Mouse (Mus musculus): Measurements from ENCODE around the gene C2.

The C2 gene

GRCm38 (mm10) chr17:34879336-34879879 is 18.7 kb downstream of the C2 start, which contains the start of gene Zbtb12:
TSS of gene Zbtb12 (plus strand) at chr17:34879483.
- peak; percentile 77 for DNase-seq (ENCODE audit: low read depth)

GRCm38 (mm10) chr17:34874321-34874720 is 23.7 kb downstream of the C2 start:
- no peak for DNase-seq (ENCODE audit: low read depth)

GRCm38 (mm10) chr17:34865981-34866380 is 32.1 kb downstream of the C2 start:
- no peak for DNase-seq (ENCODE audit: low read depth)

- no peak for DNase-seq (ENCODE audit: low read depth)
These were observed 35.5 kb downstream of the C2 start, which contains the start of gene Cfb for GRCm38 (mm10) chr17:34862416-34863081. TSS of gene Cfb (minus strand) at chr17:34862518.

- no peak for DNase-seq (ENCODE audit: low read depth)
These were observed 36.2 kb downstream of the C2 start for GRCm38 (mm10) chr17:34861704-34862415.

DNA sequence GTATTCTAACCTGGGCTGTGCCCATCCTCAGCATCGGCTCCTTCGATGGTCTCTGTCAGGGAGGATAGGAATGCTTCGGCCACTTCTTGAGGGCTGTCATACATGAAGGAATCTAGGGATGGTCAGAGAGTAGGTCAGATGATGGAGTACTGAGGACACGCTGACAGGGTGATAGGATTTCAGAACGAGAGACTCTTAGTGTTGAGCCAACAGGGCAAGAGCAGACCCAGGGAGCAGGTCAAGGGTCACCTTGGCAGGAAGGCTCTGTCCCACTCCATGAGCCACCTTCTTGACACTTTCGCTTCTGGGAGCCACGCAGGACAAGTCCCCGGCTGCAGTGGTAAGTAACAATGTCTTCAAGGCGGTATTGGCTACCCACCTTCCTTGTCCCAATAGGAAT is 37.6 kb downstream of the C2 start:
- no peak for DNase-seq (ENCODE audit: low read depth)

DNA sequence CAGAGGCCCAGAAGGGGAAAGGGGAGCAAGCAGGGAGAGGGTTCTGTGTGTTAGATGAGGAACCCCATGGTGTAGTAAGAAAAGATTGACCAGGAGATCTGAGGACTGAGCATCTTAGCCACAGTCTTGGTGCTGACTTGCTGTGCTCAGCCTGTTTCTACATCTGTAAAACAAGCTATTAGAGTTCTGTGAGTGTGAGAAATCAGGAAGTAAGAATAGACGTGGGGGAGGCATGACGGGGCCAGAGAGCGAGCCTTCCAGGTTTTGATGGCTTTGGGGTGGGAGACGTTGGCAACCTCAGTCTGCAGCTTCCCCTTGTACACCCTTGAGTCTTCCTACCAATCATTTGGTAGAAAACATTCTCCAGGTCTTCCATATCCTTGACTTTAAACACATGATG is 39.4 kb downstream of the C2 start:
- no peak for DNase-seq (ENCODE audit: low read depth)

GRCm38 (mm10) chr17:34855825-34856224 is 42.2 kb downstream of the C2 start:
- peak; percentile 68 for DNase-seq (ENCODE audit: low read depth)

DNA sequence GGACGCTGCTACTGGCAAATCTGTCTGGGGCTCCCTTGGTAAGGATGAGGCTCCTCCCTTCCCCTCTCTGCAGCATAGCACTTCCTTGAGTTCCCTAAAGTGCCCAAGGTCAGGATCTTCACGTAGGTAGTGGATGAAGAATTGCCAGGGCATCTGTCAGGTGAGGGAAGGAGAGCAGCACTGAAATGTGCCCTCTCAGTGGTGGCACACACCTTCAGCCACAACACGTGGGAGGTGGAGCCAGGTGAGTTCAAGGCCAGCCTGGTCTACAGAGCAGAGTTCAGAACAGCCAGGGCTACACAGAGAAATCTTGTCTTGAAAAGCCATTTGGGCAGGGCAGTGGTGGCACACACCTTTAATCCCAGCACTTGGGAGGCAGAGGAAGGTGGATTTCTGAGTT is 43.3 kb downstream of the C2 start:
- no peak for DNase-seq (ENCODE audit: low read depth)

GRCm38 (mm10) chr17:34853511-34853910 is 44.6 kb downstream of the C2 start:
- no peak for DNase-seq (ENCODE audit: low read depth)

DNA sequence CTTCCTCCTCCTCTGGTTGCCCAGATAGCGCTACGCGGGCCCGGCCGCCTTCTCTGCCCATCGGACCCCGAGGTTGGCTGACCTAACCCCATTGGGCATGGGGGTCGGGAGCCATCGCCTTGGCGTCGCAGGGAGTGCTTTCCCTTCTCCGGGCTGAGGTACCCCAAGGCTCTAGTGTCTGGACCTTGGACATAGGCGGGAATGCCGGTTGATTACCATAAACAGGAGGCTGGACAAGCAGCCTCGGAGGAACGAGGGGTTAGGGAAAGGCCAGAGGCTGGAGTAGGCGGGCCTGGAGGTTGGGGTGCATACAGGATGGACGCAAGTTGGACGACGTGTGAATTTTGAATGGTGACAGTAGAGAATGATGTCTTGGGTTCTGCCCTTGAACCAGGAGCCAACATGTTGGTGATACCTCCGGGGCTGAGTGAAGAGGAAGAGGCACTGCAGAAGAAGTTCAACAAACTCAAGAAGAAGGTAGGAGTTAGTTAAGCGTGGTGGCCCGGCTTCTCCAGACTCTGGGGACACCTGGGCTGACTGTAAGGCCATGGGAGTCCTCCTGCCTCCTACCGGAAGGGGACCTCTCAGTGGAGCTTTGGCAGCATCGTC is 47.4 kb downstream of the C2 start:
- DNase-seq (ENCODE audit: low read depth) = peak; percentile 66

DNA sequence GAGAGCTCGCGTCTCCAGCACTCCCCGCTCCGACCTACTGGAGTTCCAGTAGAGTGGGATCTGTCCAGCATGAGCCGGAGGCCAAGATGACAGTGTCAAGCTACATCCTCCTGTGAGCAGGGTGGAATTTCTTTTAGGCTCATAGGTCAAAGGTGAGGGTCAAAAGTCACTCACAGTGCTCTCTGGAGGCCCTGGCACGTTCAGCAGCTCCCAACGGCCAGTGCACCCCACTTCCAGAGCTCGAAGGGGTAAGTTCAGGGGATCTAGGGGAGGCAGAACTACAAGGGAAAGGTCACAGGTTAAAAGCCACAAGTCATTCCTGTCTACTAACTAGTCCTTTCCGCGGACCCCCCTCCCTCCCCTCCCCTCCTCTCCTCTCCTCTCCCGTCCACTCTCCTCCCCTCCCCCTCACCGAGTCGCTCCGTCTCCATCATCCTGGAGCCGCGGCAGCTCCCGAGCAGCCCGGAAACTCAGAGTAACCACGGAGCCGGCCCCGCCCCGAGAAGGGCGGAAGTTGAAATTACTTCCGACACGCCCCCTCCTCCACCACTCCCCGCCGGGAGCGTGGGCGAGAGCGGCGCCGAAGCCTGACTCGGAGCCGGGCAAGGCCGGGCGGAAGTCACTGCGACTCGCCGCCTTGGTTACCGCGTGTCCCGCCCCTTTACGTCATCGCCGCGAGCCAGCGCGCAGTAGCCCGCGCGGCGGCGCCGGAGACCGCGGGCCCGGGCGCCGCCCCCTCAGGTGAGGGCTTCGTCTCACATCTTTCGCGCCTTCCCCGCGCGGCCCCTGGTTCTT is 48.1 kb downstream of the C2 start, which contains the start of the genes Skiv2l and Nelfe:
Gene Skiv2l (minus strand): TSS at position 489 of the 795 bp plus-strand sequence.
Gene Nelfe (plus strand): TSS at position 670 of the 795 bp plus-strand sequence.
- peak; percentile 99 for DNase-seq (ENCODE audit: low read depth)

DNA sequence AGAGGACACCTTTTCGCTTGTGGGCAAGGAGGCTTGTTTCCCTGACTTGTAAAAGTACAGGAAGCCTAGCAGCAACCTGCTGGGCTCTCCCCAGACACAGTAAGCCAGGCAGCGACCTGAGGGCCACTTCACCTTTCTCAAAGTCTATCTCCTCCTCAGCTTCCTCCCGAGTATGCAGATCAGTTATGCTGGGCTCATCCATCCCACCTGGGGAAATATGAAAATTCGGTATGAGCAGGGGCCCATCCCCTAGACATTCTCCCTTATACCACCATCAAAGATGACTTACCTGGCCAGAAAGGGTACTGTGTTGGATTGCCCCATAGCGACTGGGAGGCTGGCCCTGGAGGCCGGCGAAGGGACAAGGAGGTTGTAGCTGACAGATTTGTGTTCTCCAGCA is 50.5 kb downstream of the C2 start:
- DNase-seq (ENCODE audit: low read depth) = no peak

- no peak for DNase-seq (ENCODE audit: low read depth)
These were observed 50.9 kb downstream of the C2 start for GRCm38 (mm10) chr17:34847192-34847591.

- DNase-seq (ENCODE audit: low read depth) = no peak
These were observed 53.2 kb downstream of the C2 start for GRCm38 (mm10) chr17:34844884-34845283.

- no peak for DNase-seq (ENCODE audit: low read depth)
These were observed 57.2 kb downstream of the C2 start for GRCm38 (mm10) chr17:34840736-34841307.

GRCm38 (mm10) chr17:34838785-34839184 is 59.3 kb downstream of the C2 start:
- DNase-seq (ENCODE audit: low read depth) = no peak

- no peak for DNase-seq (ENCODE audit: low read depth)
These were observed 60.4 kb downstream of the C2 start for GRCm38 (mm10) chr17:34837464-34838324.

DNA sequence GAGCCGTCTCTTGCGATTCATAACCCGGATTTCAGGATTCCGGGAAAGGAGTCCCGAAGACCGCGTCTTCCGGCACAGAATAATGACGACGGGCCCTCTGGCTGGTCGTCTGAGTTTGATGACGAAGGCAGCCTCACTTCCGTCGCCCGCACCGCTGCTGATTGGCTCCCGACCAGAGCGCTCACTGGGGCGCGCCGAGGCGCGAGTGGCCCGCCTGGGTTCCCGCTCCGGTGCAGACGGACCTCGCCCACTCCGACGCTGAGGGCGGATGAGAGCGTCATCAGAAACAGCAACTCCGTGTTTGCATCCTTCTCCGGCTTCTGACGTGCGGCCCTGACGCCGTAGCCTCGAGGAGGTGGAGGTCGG is 61.2 kb downstream of the C2 start, which contains the start of the genes Stk19 and Dxo:
Gene Stk19 (minus strand): TSS at position 90 of the 366 bp plus-strand sequence.
Gene Dxo (plus strand): TSS at position 164 of the 366 bp plus-strand sequence.
- DNase-seq (ENCODE audit: low read depth) = peak; percentile 98

DNA sequence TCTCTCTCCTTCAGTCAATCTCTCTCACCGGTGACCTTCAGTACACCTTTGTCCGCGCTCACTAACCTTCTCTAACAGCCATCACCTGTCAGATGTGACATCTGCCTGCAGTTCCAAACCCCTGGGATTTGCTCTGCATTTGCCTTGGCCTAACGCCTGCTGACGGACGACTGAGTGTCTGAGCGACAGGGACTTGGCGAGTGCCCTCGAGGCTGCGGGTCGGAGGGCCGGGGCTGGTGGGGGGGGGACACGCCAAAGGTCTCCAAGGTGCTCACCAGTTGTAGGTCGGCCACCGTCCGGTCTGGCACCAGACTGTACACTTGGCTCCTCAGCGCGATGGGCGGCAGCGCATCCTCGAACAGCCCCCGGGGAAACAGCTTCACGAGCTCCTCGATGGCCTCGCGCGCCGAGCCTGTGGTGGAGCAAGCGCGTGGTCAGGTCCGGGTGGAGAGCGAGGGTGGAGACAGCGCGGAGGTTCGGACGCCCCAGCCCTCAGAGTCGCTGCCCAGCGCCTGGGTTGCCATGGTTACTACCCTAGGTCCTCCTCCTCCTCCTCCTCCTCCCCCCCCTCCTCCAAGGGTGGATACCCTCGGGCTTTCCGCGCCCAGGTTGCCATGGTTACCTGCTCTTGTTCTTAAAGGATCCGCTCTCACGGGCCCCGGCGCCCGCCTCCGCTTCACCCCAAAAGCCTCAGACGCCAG is 61.8 kb downstream of the C2 start:
- DNase-seq (ENCODE audit: low read depth) = no peak
